Mouse (Mus musculus) heart, embryonic 14.5 days (tissue): ENCODE measurements at regions not wholly inside any gene's neighbourhood (a gene's known extent, or its start where the extent isn't known, plus 50 kb on each side); places are given as distances from the start of the nearest gene placed in this dataset.

ENCODE experiments used
- ATAC-seq: fragments of 200-750 bp; cut with Nextera tagmentation; 2 replicates; pipeline ENCODE4 v1.8.0; 2017; ENCODE audit warnings: low read depth, moderate TSS enrichment; ENCODE audit not compliant: insufficient number of reproducible peaks, insufficient read depth, low FRiP score
- H3K27ac ChIP-seq, 2 experiments: fragments of 200-500 bp in 1 of 2; fragments of 300-500 bp in 1 of 2; sonication (generic) in 1 of 2; replicated peaks in 1 of 2; 2 replicates each; pipeline ENCODE4 v1.5.1; 2012 to 2014; ENCODE audit warnings: low read depth in 2 of 2, low read length in 2 of 2, control low read depth in 1 of 2, mild to moderate bottlenecking in 1 of 2, mixed read lengths in 1 of 2; ENCODE audit not compliant: control insufficient read depth in 1 of 2, insufficient read depth in 1 of 2
- H3K27me3 ChIP-seq: fragments of 300-500 bp; sonication (generic); 2 replicates; pipeline ENCODE4 v1.6.1; 2014; ENCODE audit warnings: mild to moderate bottlenecking, low read length, control low read depth; ENCODE audit not compliant: control insufficient read depth, insufficient read depth
- H3K36me3 ChIP-seq: fragments of 300-500 bp; sonication (generic); 2 replicates; pipeline ENCODE4 v1.6.1; 2014; ENCODE audit warnings: mild to moderate bottlenecking, control low read depth, low read length, mixed read lengths; ENCODE audit not compliant: control insufficient read depth, insufficient read depth
- H3K4me1 ChIP-seq, 2 experiments: fragments of 200-500 bp in 1 of 2; fragments of 300-500 bp in 1 of 2; sonication (generic) in 1 of 2; 2 replicates each; pipeline ENCODE4 v1.6.1; 2012 to 2014; ENCODE audit warnings: low read length in 2 of 2, control low read depth in 1 of 2, mixed read lengths in 1 of 2; ENCODE audit not compliant: control insufficient read depth in 2 of 2, insufficient read depth in 2 of 2
- H3K4me2 ChIP-seq: fragments of 300-500 bp; sonication (generic); 2 replicates; pipeline ENCODE4 v1.6.1; 2014; ENCODE audit warnings: mild to moderate bottlenecking, low read length
- H3K4me3 ChIP-seq, 2 experiments: fragments of 200-500 bp in 1 of 2; fragments of 300-500 bp in 1 of 2; sonication (generic) in 1 of 2; 2 replicates each; pipeline ENCODE4 v1.5.1; 2012 to 2014; ENCODE audit warnings: low read length in 2 of 2, mild to moderate bottlenecking in 2 of 2, control low read depth in 1 of 2, low read depth in 1 of 2, moderate library complexity in 1 of 2; ENCODE audit not compliant: control insufficient read depth in 1 of 2, insufficient read depth in 1 of 2
- H3K9ac ChIP-seq: fragments of 300-500 bp; sonication (generic); 2 replicates; pipeline ENCODE4 v1.6.1; 2014; ENCODE audit warnings: mild to moderate bottlenecking, low read length
- H3K9me3 ChIP-seq: fragments of 300-500 bp; sonication (generic); 2 replicates; pipeline ENCODE4 v1.6.1; 2016; ENCODE audit warnings: low read length, control low read depth; ENCODE audit not compliant: control insufficient read depth
- WGBS: fragments of 180-500 bp; shearing (Covaris S2); extraction: QIAGEN DNeasy Blood & Tissue Kit; methylation state at CpG from one replicate; pipeline ENCODE4 v1.1.7; 2014; 5-methylcytosine and 5-hydroxymethylcytosine counted together

- H3K27me3 ChIP-seq: peaks cover 5% of the 10 kb centered on the region; the same call in 1 of the 2 replicates
- H3K4me3 ChIP-seq: no peak overlapping the region
- no peak overlapping the region for H3K4me2 ChIP-seq
- no peaks in the 10 kb centered on the region for H3K9me3 ChIP-seq
- no peaks in the 10 kb centered on the region for H3K36me3 ChIP-seq
- no peak overlapping the region for H3K27ac ChIP-seq
- H3K9ac ChIP-seq: no peak overlapping the region
- ATAC-seq: no peak
- H3K4me1 ChIP-seq: no peaks in the 10 kb centered on the region
- WGBS: 13% methylated on average over 5 of the region's 5 CpGs
These were observed 54.7 kb upstream of the Commd3 start for GRCm38 (mm10) chr2:18617520-18617919.

GRCm38 (mm10) chr2:18609868-18610185, 62.4 kb upstream of the Commd3 start:
- peak overlapping the region; percentile 39 to 53 for H3K4me3 ChIP-seq
- peaks cover 7 to 10% of the 10 kb centered on the region in 2 experiments; a peak in 3 of 4 replicates for H3K4me1 ChIP-seq
- no peak overlapping the region for H3K27ac ChIP-seq
- H3K9ac ChIP-seq: no peak overlapping the region; the same call in 1 of the 2 replicates
- H3K27me3 ChIP-seq: peaks cover 49% of the 10 kb centered on the region
- no peaks in the 10 kb centered on the region for H3K9me3 ChIP-seq
- no peak for ATAC-seq
- peak overlapping the region; percentile 94 for H3K4me2 ChIP-seq
- H3K36me3 ChIP-seq: no peaks in the 10 kb centered on the region
- 11% methylated on average over 10 of the region's 10 CpGs for WGBS

- Histone ChIP-seq H3K4me3 (peak overlapping the region; percentile 39 to 53), H3K27ac (no peak overlapping the region), H3K9ac (peak overlapping the region; percentile 70), H3K27me3 (peaks cover 51% of the 10 kb centered on the region), H3K36me3 (no peaks in the 10 kb centered on the region), H3K4me1 (peaks cover 7 to 10% of the 10 kb centered on the region in 2 experiments; a peak in 3 of 4 replicates), H3K9me3 (no peaks in the 10 kb centered on the region), H3K4me2 (peak overlapping the region; percentile 94)
- WGBS: under 1% methylated on average over 49 of the region's 51 CpGs
- ATAC-seq: no peak; the same call in 1 of the 2 replicates
These were observed 62.9 kb upstream of the Commd3 start for GRCm38 (mm10) chr2:18609075-18609867.

GRCm38 (mm10) chr2:18608260-18609074, 63.7 kb upstream of the Commd3 start:
- H3K4me3 ChIP-seq: peak overlapping the region; percentile 39 to 53
- ATAC-seq: peak; percentile 64
- no peaks in the 10 kb centered on the region for H3K9me3 ChIP-seq
- H3K4me2 ChIP-seq: peak overlapping the region; percentile 94
- WGBS: under 1% methylated on average over 29 of the region's 29 CpGs
- H3K27ac ChIP-seq: no peak overlapping the region
- peaks cover 53% of the 10 kb centered on the region for H3K27me3 ChIP-seq
- H3K36me3 ChIP-seq: no peaks in the 10 kb centered on the region
- peak overlapping the region; percentile 70 for H3K9ac ChIP-seq
- peaks cover 7 to 10% of the 10 kb centered on the region in 2 experiments; a peak in 3 of 4 replicates for H3K4me1 ChIP-seq

GRCm38 (mm10) chr2:18607586-18608259, 64.5 kb upstream of the Commd3 start:
- no peak overlapping the region for H3K27ac ChIP-seq

GRCm38 (mm10) chr2:18607088-18607487, 65.1 kb upstream of the Commd3 start:
- peak overlapping the region in 1 of 2 experiments; percentile 53; a peak in 3 of 4 replicates for H3K4me3 ChIP-seq
- peaks cover 7 to 10% of the 10 kb centered on the region in 2 experiments; a peak in 3 of 4 replicates for H3K4me1 ChIP-seq
- H3K27me3 ChIP-seq: peaks cover 45% of the 10 kb centered on the region
- WGBS: 15% methylated on average over 6 of the region's 6 CpGs
- no peaks in the 10 kb centered on the region for H3K9me3 ChIP-seq
- no peak overlapping the region; the same call in 1 of the 2 replicates for H3K9ac ChIP-seq
- H3K4me2 ChIP-seq: peak overlapping the region; percentile 94
- H3K27ac ChIP-seq: no peak overlapping the region
- ATAC-seq: no peak
- H3K36me3 ChIP-seq: no peaks in the 10 kb centered on the region

More at GRCm38 (mm10) chr2:18607586-18608259, 64.5 kb upstream of the Commd3 start:
- H3K4me2 ChIP-seq: peak overlapping the region; percentile 94
- H3K4me3 ChIP-seq: peak overlapping the region; percentile 39 to 53
- 0 out of 2 replicates have a peak, but pooled peaks have one; percentile 6 for ATAC-seq
- H3K27me3 ChIP-seq: peaks cover 49% of the 10 kb centered on the region
- WGBS: 3% methylated on average over 14 of the region's 14 CpGs
- no peaks in the 10 kb centered on the region for H3K9me3 ChIP-seq
- H3K4me1 ChIP-seq: peaks cover 7 to 10% of the 10 kb centered on the region in 2 experiments; a peak in 3 of 4 replicates
- H3K9ac ChIP-seq: peak overlapping the region; percentile 70
- no peaks in the 10 kb centered on the region for H3K36me3 ChIP-seq

- 74% methylated on average over 4 of the region's 4 CpGs for WGBS
- no peaks in the 10 kb centered on the region for H3K36me3 ChIP-seq
- no peak overlapping the region for H3K27ac ChIP-seq
- no peaks in the 10 kb centered on the region for H3K9me3 ChIP-seq
- H3K4me2 ChIP-seq: no peak overlapping the region
- no peaks in the 10 kb centered on the region for H3K4me1 ChIP-seq
- no peak for ATAC-seq
- no peak overlapping the region for H3K4me3 ChIP-seq
- H3K9ac ChIP-seq: no peak overlapping the region
- H3K27me3 ChIP-seq: no peaks in the 10 kb centered on the region; the same call in 1 of the 2 replicates
These were observed 80.0 kb upstream of the Commd3 start for GRCm38 (mm10) chr2:18592221-18592620.
